Mouse (Mus musculus) effector memory CD4-positive, alpha-beta T cell, adult 7 months (primary cell): Measurements from ENCODE around the gene Rnf157. TPM values are rescaled to one million over a fixed set of nuclear protein-coding genes. Genes with fewer than 3 reads are reported as not detected.

Experiments used
- polyA plus RNA-seq: library from polyadenylated mRNA; unstranded; fragments of 100-300 nt; shearing (Covaris generic); gene quantifications from one replicate; pipeline ENCODE4 v1.2.1, GENCODE M21; 2017

Rnf157 gene
- 134 TPM for polyA plus RNA-seq

GRCm38 (mm10) chr11:116412904-116413630 lies at the start of gene Rnf157:
Gene Rnf157, minus strand, starts transcription at chr11:116413032.

DNA sequence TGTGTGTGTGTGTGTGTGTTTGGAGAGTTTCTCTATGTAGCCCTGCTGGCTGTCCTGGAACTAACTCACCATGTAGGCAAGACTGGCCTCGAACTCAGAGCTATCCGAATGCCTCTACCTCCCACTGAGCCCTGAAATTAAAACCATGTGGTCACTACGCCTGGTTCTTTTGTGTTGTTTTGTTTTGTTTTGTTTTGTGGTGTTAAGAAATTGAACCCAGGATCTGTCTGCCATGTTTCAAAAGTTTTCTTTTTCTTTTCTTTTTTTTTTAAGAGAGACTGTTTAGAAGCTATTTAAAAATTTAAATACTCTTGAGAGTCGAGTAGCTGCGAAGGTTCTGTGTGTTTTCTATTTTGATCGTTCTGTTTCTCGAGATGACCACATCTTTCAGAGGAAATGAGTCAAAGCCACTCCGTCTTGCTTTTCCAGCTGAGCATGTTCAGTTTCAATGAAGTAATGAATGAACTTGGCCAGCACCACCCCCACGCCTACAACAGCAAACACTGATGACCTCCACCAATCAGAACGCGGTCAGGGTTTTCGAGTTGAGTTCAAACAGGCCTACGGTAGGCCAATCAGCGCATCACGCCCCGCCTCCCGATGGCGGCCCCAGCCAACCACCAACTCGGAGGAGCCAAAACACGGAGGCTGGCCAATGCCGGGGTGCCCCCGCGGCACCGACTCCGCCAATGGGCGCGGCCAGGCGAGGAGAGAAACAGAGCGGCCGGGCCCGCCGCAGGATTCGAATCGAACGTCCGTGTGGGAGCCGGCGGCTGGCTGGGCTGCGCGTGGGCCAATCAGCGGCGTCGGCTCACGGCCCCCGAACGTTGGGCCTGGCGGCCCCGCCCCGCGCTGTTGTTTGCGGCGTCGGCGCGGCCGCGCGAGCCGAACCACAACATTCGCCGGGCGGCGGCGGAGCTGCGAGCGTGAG lies 20.8 kb upstream of the Rnf157 start, which contains the start of gene Ubald2:
Gene Ubald2, plus strand, starts transcription at position 739 of the 931 bp plus-strand sequence.

DNA sequence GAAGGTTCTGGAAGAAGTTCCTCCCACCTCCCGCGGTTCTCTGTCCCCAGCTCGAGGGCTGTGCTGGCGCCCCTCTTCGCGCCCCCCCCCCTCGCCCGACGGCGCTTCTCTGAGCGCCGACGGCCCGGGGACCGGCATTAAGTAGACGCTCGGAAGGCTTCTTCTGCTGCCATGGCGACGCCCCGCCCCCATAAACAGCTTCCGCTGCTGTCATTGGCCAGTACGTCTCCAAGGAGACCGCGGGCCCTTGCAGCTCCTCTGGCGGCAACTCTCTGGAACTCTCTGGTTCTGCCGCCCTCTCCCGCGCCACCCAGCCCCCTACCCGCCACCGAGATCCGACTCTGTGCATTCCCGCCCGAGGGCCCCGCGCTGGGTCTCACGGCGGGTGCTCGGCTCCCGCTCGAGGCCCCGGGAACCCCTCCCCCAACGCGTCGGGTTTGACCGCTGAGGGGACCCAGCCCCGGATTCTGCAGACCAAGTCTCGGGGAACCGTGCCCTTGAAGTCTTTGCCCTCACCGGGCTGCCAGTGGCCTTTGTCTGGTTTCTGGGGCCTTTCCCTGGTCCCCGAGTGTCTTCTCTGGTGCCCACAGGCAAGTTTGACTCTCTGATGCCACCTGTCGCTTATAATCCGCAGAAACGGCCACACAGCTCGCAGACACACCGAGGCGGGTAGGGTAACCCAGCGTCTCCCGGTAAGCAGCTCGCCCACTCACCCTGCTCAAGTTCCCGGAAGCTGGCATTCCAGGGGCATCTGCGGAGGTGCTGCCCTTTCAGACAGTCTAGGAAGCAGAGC lies 77.4 kb downstream of the Rnf157 start, which contains the start of gene Foxj1:
Gene Foxj1, minus strand, starts transcription at position 156 of the 793 bp plus-strand sequence.

GRCm38 (mm10) chr11:116307019-116307725 lies 105.7 kb downstream of the Rnf157 start, which contains the start of gene Exoc7:
Gene Exoc7, minus strand, starts transcription at chr11:116307233.

Other genes starting within 250 kb of the Rnf157 start
- gene Fbf1, start 244.9 kb downstream of the Rnf157 start, polyA plus RNA-seq = 6.8 TPM
- 33.3 TPM for gene Ten1, start 214.2 kb downstream of the Rnf157 start, polyA plus RNA-seq
- 22.2 TPM for gene Acox1, start 214.0 kb downstream of the Rnf157 start, polyA plus RNA-seq
- gene Evpl, start 175.0 kb downstream of the Rnf157 start, polyA plus RNA-seq = 0.17 TPM
- gene Srp68, start 138.8 kb downstream of the Rnf157 start, polyA plus RNA-seq = 69.2 TPM
- gene Galr2, start 132.1 kb downstream of the Rnf157 start, polyA plus RNA-seq = not detected
- gene Exoc7, start 105.8 kb downstream of the Rnf157 start, polyA plus RNA-seq = 57.6 TPM
- not detected for gene Foxj1, start 77.6 kb downstream of the Rnf157 start, polyA plus RNA-seq
- 1,050 TPM for gene Ubald2, start 21.1 kb upstream of the Rnf157 start, polyA plus RNA-seq
- 0.45 TPM for gene Qrich2, start 53.2 kb upstream of the Rnf157 start, polyA plus RNA-seq
- 129 TPM for gene Prpsap1, start 81.2 kb upstream of the Rnf157 start, polyA plus RNA-seq
- 1.6 TPM for gene Sphk1, start 117.9 kb upstream of the Rnf157 start, polyA plus RNA-seq
- 16.3 TPM for gene Ube2o, start 168.4 kb upstream of the Rnf157 start, polyA plus RNA-seq
- gene Aanat, start 173.4 kb upstream of the Rnf157 start, polyA plus RNA-seq = 0.28 TPM
- 26.2 TPM for gene Rhbdf2, start 214.0 kb upstream of the Rnf157 start, polyA plus RNA-seq
- gene Prcd, start 240.5 kb upstream of the Rnf157 start, polyA plus RNA-seq = not detected
- not detected for gene Cygb, start 241.3 kb upstream of the Rnf157 start, polyA plus RNA-seq